16 mouse cellular contexts compared by ENCODE assay signal in the genomic region with DNA sequence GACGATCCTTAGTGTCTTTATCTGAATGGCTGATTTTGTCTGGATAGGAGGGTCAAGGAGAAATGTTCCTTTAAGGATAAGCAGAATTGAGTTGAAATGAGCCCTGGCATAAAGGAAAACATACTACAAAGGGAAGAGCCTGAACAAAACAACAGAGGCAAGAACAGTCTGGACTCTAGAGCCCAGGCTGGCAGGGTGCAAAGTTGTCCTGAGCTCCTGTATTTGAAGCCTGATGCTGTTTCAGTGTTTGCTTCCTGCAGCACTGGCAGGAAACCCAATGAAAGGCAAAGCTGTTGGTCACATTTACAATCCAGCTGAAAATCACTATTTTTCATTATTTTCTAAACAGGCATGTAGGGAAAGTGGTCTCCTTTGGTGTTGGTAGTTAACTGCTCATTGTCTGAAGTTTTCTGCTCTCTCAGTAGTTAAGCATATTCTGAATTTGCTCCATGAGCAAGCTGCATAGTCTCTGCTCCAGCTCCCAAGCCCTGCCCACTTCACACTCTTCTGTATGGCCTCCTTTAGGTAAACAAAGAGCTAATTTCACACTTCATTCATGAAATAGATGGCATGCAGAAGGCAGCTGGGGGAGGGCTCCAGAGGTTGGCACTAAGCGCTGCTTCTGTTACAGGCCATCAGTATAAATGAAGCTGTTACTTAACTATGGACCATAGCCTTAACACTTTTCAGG. TPM values are rescaled to one million over a fixed set of nuclear protein-coding genes. Genes with fewer than 3 reads are reported as not detected.
A peak's percentile ranks its signal among the peaks of the same experiment; 100 is the strongest.
DNase-seq lines count a peak whose midpoint lies in the region; ATAC-seq and TF ChIP-seq lines count a peak whose summit lies in the region.
"Had no signal": no experiment of that assay in that cellular context is flagged by ENCODE, and none has a peak within 500 bp of the region (broad histone marks: within the 10 kb centered on the region; RNA-seq: fewer than 3 reads in every experiment).

No protein-coding gene starts in this region.

- no peak overlapping the region for H3K4me3 ChIP-seq in forebrain, postnatal 0 days (ENCODE audit: low read depth, low read length)
- H3K4me3 ChIP-seq in limb, embryonic 12.5 days (replicated peaks), result no peak overlapping the region
- no peak overlapping the region for H3K4me3 ChIP-seq in neural tube, embryonic 15.5 days (replicated peaks)
- H3K4me3 ChIP-seq: heart, embryonic 15.5 days; stomach, embryonic 15.5 days had no signal

- DNase-seq in lung, postnatal 10 days, result peak; percentile 4
- DNase-seq in lung, postnatal 25 days (ENCODE audit: low spot score), result no peak
- DNase-seq in forebrain, postnatal 0 days, result no peak
- no peak for DNase-seq in thymus, postnatal 25 days
- no peak for DNase-seq in left cerebral cortex, adult 18-20 months (ENCODE audit: low spot score in 2 of 2)
- DNase-seq: adrenal gland, postnatal 36 days; cerebellum, adult 11 months; gastrocnemius, postnatal 36 days; right cerebral cortex, postnatal 25 days had no signal

- TF ChIP-seq CTCF in forebrain, postnatal 0 days (IDR thresholded peaks at IDR 0.05; ENCODE audit: low read depth), result no peak

- 0 out of 2 replicates have a peak, but pooled peaks cover 4% of the 10 kb centered on the region for H3K4me1 ChIP-seq in forebrain, postnatal 0 days (ENCODE audit: insufficient read depth)
- H3K4me1 ChIP-seq in limb, embryonic 12.5 days (replicated peaks), result peaks cover 56% of the 10 kb centered on the region
- peaks cover 6% of the 10 kb centered on the region for H3K4me1 ChIP-seq in neural tube, embryonic 15.5 days
- H3K4me1 ChIP-seq: heart, embryonic 15.5 days; stomach, embryonic 15.5 days had no signal

- no peak overlapping the region for H3K27ac ChIP-seq in forebrain, postnatal 0 days (ENCODE audit: low read depth, low read length)
- peak overlapping the region; percentile 17; the same call in 1 of the 2 replicates for H3K27ac ChIP-seq in limb, embryonic 12.5 days
- H3K27ac ChIP-seq in neural tube, embryonic 15.5 days (replicated peaks), result no peak overlapping the region
- H3K27ac ChIP-seq: heart, embryonic 15.5 days; macrophage; stomach, embryonic 15.5 days had no signal

- no peak overlapping the region for H3K4me2 ChIP-seq in forebrain, postnatal 0 days (ENCODE audit: low read depth)
- H3K4me2 ChIP-seq in limb, embryonic 12.5 days, result peak overlapping the region; percentile 23; the same call in 1 of the 2 replicates
- no peak overlapping the region for H3K4me2 ChIP-seq in neural tube, embryonic 15.5 days
- H3K4me2 ChIP-seq: heart, embryonic 15.5 days; stomach, embryonic 15.5 days had no signal

- H3K27me3 ChIP-seq in forebrain, postnatal 0 days (ENCODE audit: insufficient read depth, low read length), result no peaks in the 10 kb centered on the region
- H3K27me3 ChIP-seq in limb, embryonic 12.5 days, result no peaks in the 10 kb centered on the region
- no peaks in the 10 kb centered on the region for H3K27me3 ChIP-seq in neural tube, embryonic 15.5 days (replicated peaks)
- H3K27me3 ChIP-seq: heart, embryonic 15.5 days; stomach, embryonic 15.5 days had no signal

- H3K9ac ChIP-seq in forebrain, postnatal 0 days, result no peak overlapping the region
- H3K9ac ChIP-seq in limb, embryonic 12.5 days (replicated peaks), result no peak overlapping the region
- no peak overlapping the region for H3K9ac ChIP-seq in neural tube, embryonic 15.5 days (replicated peaks)
- H3K9ac ChIP-seq: heart, embryonic 15.5 days; stomach, embryonic 15.5 days had no signal

- H3K9me3 ChIP-seq in forebrain, postnatal 0 days (ENCODE audit: low read length), result no peaks in the 10 kb centered on the region
- H3K9me3 ChIP-seq in limb, embryonic 12.5 days, result no peaks in the 10 kb centered on the region
- no peaks in the 10 kb centered on the region for H3K9me3 ChIP-seq in neural tube, embryonic 15.5 days (replicated peaks)
- H3K9me3 ChIP-seq: heart, embryonic 15.5 days; stomach, embryonic 15.5 days had no signal

- 48% methylated on average over 2 of the region's 2 CpGs for WGBS in forebrain, postnatal 0 days
- 64% methylated on average over 2 of the region's 2 CpGs for WGBS in limb, embryonic 12.5 days
- WGBS in neural tube, embryonic 15.5 days, result 39% methylated on average over 2 of the region's 2 CpGs

- ATAC-seq in forebrain, postnatal 0 days, result peak; percentile 29; the same call in 1 of the 2 replicates
- 0 out of 2 replicates have a peak, but pooled peaks have one; percentile 8 for ATAC-seq in limb, embryonic 12.5 days (ENCODE audit: insufficient number of reproducible peaks, insufficient read depth, low FRiP score, low TSS enrichment, low read depth)
- peak; percentile 41; the same call in 1 of the 2 replicates for ATAC-seq in neural tube, embryonic 15.5 days (ENCODE audit: low FRiP score)
- ATAC-seq: intestine, postnatal 0 days had no signal

- no peaks in the 10 kb centered on the region for H3K36me3 ChIP-seq in forebrain, postnatal 0 days (ENCODE audit: insufficient read depth)
- no peaks in the 10 kb centered on the region for H3K36me3 ChIP-seq in limb, embryonic 12.5 days
- H3K36me3 ChIP-seq in neural tube, embryonic 15.5 days, result no peaks in the 10 kb centered on the region
- H3K36me3 ChIP-seq: heart, embryonic 15.5 days; stomach, embryonic 15.5 days had no signal

RNA-seq across cellular contexts. Expression of a gene that starts 8.6 kb away (rescaled TPM):
- 4.8 and 7.2 TPM in 2 replicates for total RNA-seq in forebrain, postnatal 0 days (2014; rRNA removed)
- polyA plus RNA-seq in forebrain, postnatal 0 days (2015; fragmentation: Nextera tagmentation; extraction: Ambion mirVana), result 6.3 and 6.7 TPM in 2 replicates
- 59.2 and 60.1 TPM in 2 replicates for polyA plus RNA-seq in limb, embryonic 12.5 days (2016; fragmentation: Nextera tagmentation; extraction: Ambion mirVana)
- polyA plus RNA-seq in neural tube, embryonic 15.5 days (2015; fragmentation: Nextera tagmentation; extraction: Ambion mirVana), result 4.2 and 5.8 TPM in 2 replicates
- total RNA-seq in left cerebral cortex, adult 18-20 months (2021), result 1 to 10 TPM; 6.7 to 7.8 TPM
- total RNA-seq: neutrophil, adult 5-6 weeks had no signal
